Mouse (Mus musculus) regulatory T cell (primary cell): ENCODE data around the gene Map2k4.

Experiments
- in situ Hi-C: fragments of 300-600 bp; cut with MboI, MseI; formaldehyde crosslinking; loops from one replicate; pipeline ENCODE4 v1.15.1; 2025; ENCODE audit warnings: high pct_unique_total_duplicates

Gene Map2k4

GRCm38 (mm10) chr11:65788154-65788553, at the start of gene Map2k4:
Gene Map2k4, minus strand, starts transcription at chr11:65788297.
- in situ Hi-C loops, result loop anchor here (10.0 to 25.0 kb wide), 2 partner anchors 1743 to 1876 kb away; partner anchors contain the start of gene Hs3st3b1

GRCm38 (mm10) chr11:65824556-65824955, 36.5 kb upstream of the Map2k4 start:
- in situ Hi-C loops, result loop anchor here (25.0 kb wide), 2 partner anchors 837 to 1213 kb away; partner anchors contain the start of genes Elac2 and Tmem220

- in situ Hi-C loops, result loop anchor here (25.0 kb wide), 2 partner anchors 834 to 1216 kb away; partner anchors contain the start of genes Elac2 and Tmem220
Measured at GRCm38 (mm10) chr11:65820877-65821276, 32.8 kb upstream of the Map2k4 start.

GRCm38 (mm10) chr11:65820280-65820679, 32.2 kb upstream of the Map2k4 start:
- in situ Hi-C loops, result loop anchor here (25.0 kb wide), 2 partner anchors 833 to 1217 kb away; partner anchors contain the start of genes Elac2 and Tmem220

GRCm38 (mm10) chr11:65818193-65818592, 30.1 kb upstream of the Map2k4 start:
- in situ Hi-C loops, result loop anchor here (25.0 kb wide), 2 partner anchors 831 to 1219 kb away; partner anchors contain the start of genes Elac2 and Tmem220

GRCm38 (mm10) chr11:65816237-65816636, 28.1 kb upstream of the Map2k4 start:
- in situ Hi-C loops, result loop anchor here (25.0 kb wide), 2 partner anchors 829 to 1221 kb away; partner anchors contain the start of genes Elac2 and Tmem220

GRCm38 (mm10) chr11:65814381-65814780, 26.3 kb upstream of the Map2k4 start:
- in situ Hi-C loops, result loop anchor here (25.0 kb wide), 2 partner anchors 827 to 1223 kb away; partner anchors contain the start of genes Elac2 and Tmem220

- in situ Hi-C loops, result loop anchor here (25.0 kb wide), 2 partner anchors 825 to 1225 kb away; partner anchors contain the start of genes Elac2 and Tmem220
Measured at GRCm38 (mm10) chr11:65812088-65812487, 24.0 kb upstream of the Map2k4 start.

- in situ Hi-C loops, result loop anchor here (25.0 kb wide), 2 partner anchors 820 to 1230 kb away; partner anchors contain the start of genes Elac2 and Tmem220
Measured at GRCm38 (mm10) chr11:65807601-65808000, 19.5 kb upstream of the Map2k4 start.

GRCm38 (mm10) chr11:65806909-65807504, 18.9 kb upstream of the Map2k4 start, which contains the start of gene Zkscan6:
Gene Zkscan6, plus strand, starts transcription at chr11:65807175.
- in situ Hi-C loops, result loop anchor here (25.0 kb wide), 2 partner anchors 820 to 1230 kb away; partner anchors contain the start of genes Elac2 and Tmem220

- in situ Hi-C loops, result loop anchor here (25.0 kb wide), 2 partner anchors 819 to 1231 kb away; partner anchors contain the start of genes Elac2 and Tmem220
Measured at GRCm38 (mm10) chr11:65806321-65806904, 18.3 kb upstream of the Map2k4 start.

GRCm38 (mm10) chr11:65801899-65802298, 13.8 kb upstream of the Map2k4 start:
- in situ Hi-C loops, result loop anchor here (25.0 kb wide), 2 partner anchors 815 to 1235 kb away; partner anchors contain the start of genes Elac2 and Tmem220

- in situ Hi-C loops, result loop anchor here (25.0 kb wide), 1 partner anchor 1884 kb away; the partner anchor contains the start of gene Hs3st3b1
Measured at GRCm38 (mm10) chr11:65795896-65796295, 7.8 kb upstream of the Map2k4 start.

- in situ Hi-C loops, result loop anchor here (25.0 kb wide), 1 partner anchor 1882 kb away; the partner anchor contains the start of gene Hs3st3b1
Measured at GRCm38 (mm10) chr11:65794428-65795219, 6.5 kb upstream of the Map2k4 start.

GRCm38 (mm10) chr11:65787421-65788151, 511 bp downstream of the Map2k4 start:
- in situ Hi-C loops, result loop anchor here (10.0 to 25.0 kb wide), 2 partner anchors 1743 to 1875 kb away; partner anchors contain the start of gene Hs3st3b1

- in situ Hi-C loops, result loop anchor here (10.0 to 25.0 kb wide), 2 partner anchors 1741 to 1874 kb away; partner anchors contain the start of gene Hs3st3b1
Measured at GRCm38 (mm10) chr11:65786160-65786559, 1.9 kb downstream of the Map2k4 start.

GRCm38 (mm10) chr11:65781596-65781995, 6.5 kb downstream of the Map2k4 start:
- in situ Hi-C loops, result loop anchor here (10.0 to 25.0 kb wide), 2 partner anchors 1737 to 1869 kb away; partner anchors contain the start of gene Hs3st3b1

GRCm38 (mm10) chr11:65779578-65779977, 8.5 kb downstream of the Map2k4 start:
- in situ Hi-C loops, result loop anchor here (25.0 kb wide), 1 partner anchor 1867 kb away; the partner anchor contains the start of gene Hs3st3b1

- in situ Hi-C loops, result loop anchor here (25.0 kb wide), 1 partner anchor 1867 kb away; the partner anchor contains the start of gene Hs3st3b1
Measured at GRCm38 (mm10) chr11:65779066-65779465, 9.0 kb downstream of the Map2k4 start.

- in situ Hi-C loops, result loop anchor here (25.0 kb wide), 1 partner anchor 1866 kb away; the partner anchor contains the start of gene Hs3st3b1
Measured at GRCm38 (mm10) chr11:65777810-65778209, 10.3 kb downstream of the Map2k4 start.
